Mouse (Mus musculus) lung, adult 2 months (tissue): ENCODE data around the gene Gzmd. TPM values are rescaled to one million over a fixed set of nuclear protein-coding genes. Genes with fewer than 3 reads are reported as not detected.
"Not testable (repeated sequence)": the region's sequence is repeated elsewhere in the genome, so short reads cannot be mapped to it uniquely, and the experiment has no call there.

Source experiments
- DNase-seq: peaks from one replicate; pipeline ENCODE4 v3.0.0; 2022
- H3K4me1 ChIP-seq: fragments of 200-500 bp; 2 replicates; pipeline ENCODE4 v1.6.1; 2011; ENCODE audit warnings: low read length; ENCODE audit not compliant: control insufficient read depth, insufficient read depth
- H3K4me3 ChIP-seq: fragments of 200-500 bp; replicated peaks from 2 replicates; pipeline ENCODE3; 2011; ENCODE audit warnings: low read depth, mild to moderate bottlenecking, control low read depth, low read length; ENCODE audit errors: extremely low read depth
- CTCF ChIP-seq: fragments of 200-500 bp; IDR thresholded peaks from 2 replicates; pipeline ENCODE4 v1.5.1; 2011; ENCODE audit warnings: mild to moderate bottlenecking, low read length, control low read depth; ENCODE audit not compliant: insufficient read depth
- POLR2A ChIP-seq: fragments of 200-500 bp; IDR thresholded peaks from 2 replicates; pipeline ENCODE4 v1.6.1; 2011; ENCODE audit warnings: low read depth, mild to moderate bottlenecking, control low read depth, low read length, borderline replicate concordance; ENCODE audit errors: extremely low read depth
- WGBS: fragments of 180-500 bp; shearing (Covaris S2); methylation state at CpG from one replicate; pipeline ENCODE4 v1.1.7; 2018; 5-methylcytosine and 5-hydroxymethylcytosine counted together
- polyA plus RNA-seq: library from polyadenylated mRNA; depleted of rRNA; stranded (reverse); fragments of >200 nt; gene quantifications from 2 replicates; pipeline ENCODE4 v1.2.3, GENCODE M21; 2012; rRNA removed

Gzmd gene
- not detected in 2 replicates for polyA plus RNA-seq

GRCm38 (mm10) chr14:56132508-56132907 lies at the start of gene Gzmd:
TSS of gene Gzmd (minus strand) at chr14:56132608.
- not testable (repeated sequence) for DNase-seq, H3K4me3 ChIP-seq, H3K4me1 ChIP-seq
- 66% methylated on average over 2 of the region's 2 CpGs for WGBS

DNA sequence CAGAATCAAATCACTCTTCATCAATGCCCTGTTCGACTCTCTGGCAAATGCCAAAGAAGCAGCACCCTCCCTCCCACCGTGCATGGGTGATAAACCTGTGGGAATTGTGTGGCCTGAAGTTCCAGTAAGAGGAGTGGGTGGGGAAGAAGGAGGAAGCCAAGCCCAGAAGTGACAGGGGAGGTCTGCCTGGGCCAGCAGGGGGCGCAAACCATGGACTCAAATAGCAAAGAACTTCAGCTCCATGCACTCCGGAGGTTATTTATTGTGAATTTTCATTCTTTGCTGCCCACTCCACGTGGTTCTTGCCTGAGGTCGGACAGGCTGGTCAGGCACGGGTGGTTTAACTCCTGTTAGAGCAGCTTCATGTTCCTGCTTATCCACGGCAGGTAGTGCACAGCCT lies 45.2 kb upstream of the Gzmd start:
- H3K4me1 ChIP-seq, H3K4me3 ChIP-seq: not testable (repeated sequence)
- 21% methylated on average over 8 of the region's 8 CpGs for WGBS
- DNase-seq, result peak; percentile 16
- TF ChIP-seq CTCF, result peak; percentile 55

DNA sequence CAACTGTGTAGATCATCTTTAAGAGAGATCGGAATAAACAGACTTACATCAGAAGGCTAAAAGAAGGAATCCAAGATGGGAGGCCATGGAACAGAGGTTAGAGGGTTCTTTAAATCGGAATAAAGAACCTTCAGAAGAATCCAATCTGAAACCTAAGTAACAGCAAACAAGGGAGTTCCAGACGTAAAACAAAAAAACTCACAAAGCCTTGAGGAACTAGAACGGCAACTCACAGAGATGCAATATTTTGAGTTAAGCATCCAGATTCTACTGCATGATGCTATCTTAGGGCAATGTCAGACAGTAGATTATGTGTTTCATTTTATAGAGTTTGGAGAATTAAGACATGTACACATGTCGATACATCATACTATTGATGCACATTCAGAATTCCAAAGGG lies 42.1 kb upstream of the Gzmd start, which contains the start of gene Gzmn:
Gzmn (minus strand) TSS at position 101 of the 400 bp plus-strand sequence.
- WGBS, result 89% methylated on average over 5 of the region's 5 CpGs
- DNase-seq, result no peak
- TF ChIP-seq CTCF (no peak), POLR2A (no peak)
- no peaks in the 10 kb centered on the region for H3K4me1 ChIP-seq
- H3K4me3 ChIP-seq, result no peak within 1 kb of the TSS

- TF ChIP-seq CTCF (no peak), POLR2A (no peak)
- DNase-seq, result no peak
- WGBS, result 92% methylated on average over 6 of the region's 6 CpGs
- Histone ChIP-seq H3K4me1 (no peaks in the 10 kb centered on the region), H3K4me3 (no peak overlapping the region)
These were observed 41.0 kb upstream of the Gzmd start for GRCm38 (mm10) chr14:56173396-56173795.

- TF ChIP-seq CTCF, result no peak
- no peak for TF ChIP-seq POLR2A
- Histone ChIP-seq H3K4me3 (no peak overlapping the region), H3K4me1 (no peaks in the 10 kb centered on the region)
- WGBS, result 81% methylated on average over 5 of the region's 5 CpGs
- no peak for DNase-seq
These were observed 40.3 kb upstream of the Gzmd start for GRCm38 (mm10) chr14:56172744-56173143.

DNA sequence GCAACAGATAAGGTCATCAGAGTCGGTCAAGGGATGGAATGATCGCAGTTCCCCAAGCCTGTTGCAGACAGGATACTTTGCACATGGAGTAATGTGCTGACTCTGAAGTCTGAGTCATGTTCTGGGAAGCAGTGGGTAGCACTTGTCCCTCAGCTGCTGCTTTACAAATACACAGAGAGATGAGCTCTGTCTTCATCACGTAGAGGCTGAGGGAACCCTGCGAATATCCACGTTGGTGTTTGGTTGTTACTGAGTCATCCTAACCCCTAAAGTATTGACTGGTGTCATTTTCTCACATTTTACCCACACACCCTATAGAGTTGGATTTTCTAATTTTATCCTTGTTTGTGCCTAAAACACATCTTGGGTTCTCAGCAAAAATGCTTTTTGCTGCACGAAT lies 35.6 kb upstream of the Gzmd start:
- WGBS, result 66% methylated on average over 6 of the region's 6 CpGs
- TF ChIP-seq POLR2A (no peak), CTCF (no peak)
- Histone ChIP-seq H3K4me3 (no peak overlapping the region), H3K4me1 (no peaks in the 10 kb centered on the region)
- no peak for DNase-seq

GRCm38 (mm10) chr14:56162109-56162508 lies 29.7 kb upstream of the Gzmd start:
- no peak for DNase-seq
- Histone ChIP-seq H3K4me3 (no peak overlapping the region), H3K4me1 (no peaks in the 10 kb centered on the region)
- no peak for TF ChIP-seq POLR2A
- no peak for TF ChIP-seq CTCF
- WGBS, result 79% methylated on average over 2 of the region's 2 CpGs

DNA sequence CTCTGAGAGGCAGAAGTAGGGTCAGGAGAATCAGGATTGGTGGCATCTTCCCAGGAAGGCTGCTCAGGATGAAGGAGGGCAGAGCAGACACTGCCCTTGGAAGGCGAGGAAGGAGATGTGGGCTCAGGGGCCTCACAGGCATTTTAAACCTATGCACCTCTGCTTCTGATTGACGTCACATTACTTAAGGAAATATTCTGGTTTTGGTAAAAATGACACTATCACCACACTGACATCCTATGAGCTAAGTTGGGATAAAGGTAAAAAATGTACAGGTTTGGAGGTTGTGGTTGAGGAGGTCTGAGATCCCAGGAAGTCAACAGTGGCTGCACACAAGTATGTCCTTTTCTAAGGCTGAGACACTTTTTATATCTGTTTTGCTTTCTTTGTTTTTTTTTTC lies 27.1 kb upstream of the Gzmd start, which contains the start of gene Gzmg:
Gzmg (minus strand) TSS at position 101 of the 400 bp plus-strand sequence.
- not testable (repeated sequence) for H3K4me1 ChIP-seq, H3K4me3 ChIP-seq, DNase-seq
- WGBS, result 77% methylated on average over 2 of the region's 2 CpGs

DNA sequence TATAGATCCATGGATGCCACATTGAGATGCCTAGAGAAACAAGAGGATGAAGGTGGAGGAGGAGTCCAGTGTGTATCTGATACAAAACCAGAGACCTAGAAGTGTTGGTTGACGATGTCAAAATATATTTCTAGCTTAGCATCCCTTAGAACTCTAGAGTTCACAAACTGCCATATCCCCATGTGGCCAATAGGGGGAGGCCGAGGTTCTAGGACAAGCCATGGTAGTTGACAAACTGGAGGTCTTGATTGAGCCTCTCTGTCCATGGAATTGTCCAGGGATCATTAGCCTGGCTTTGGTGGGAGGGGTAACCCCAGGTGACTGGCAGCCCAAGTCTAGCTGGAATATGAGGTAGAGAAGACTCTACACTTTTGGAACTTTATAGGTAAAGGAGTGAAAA lies 22.9 kb upstream of the Gzmd start:
- no peak overlapping the region for H3K4me3 ChIP-seq
- TF ChIP-seq POLR2A (no peak), CTCF (no peak)
- no peaks in the 10 kb centered on the region for H3K4me1 ChIP-seq
- no peak for DNase-seq
- 70% methylated on average over 2 of the region's 2 CpGs for WGBS

- not testable (repeated sequence) for H3K4me1 ChIP-seq, DNase-seq, H3K4me3 ChIP-seq
- WGBS, result 76% methylated on average over 1 of the region's 1 CpGs
These were observed 1.3 kb upstream of the Gzmd start for GRCm38 (mm10) chr14:56133675-56134074.

GRCm38 (mm10) chr14:56128341-56128740 lies 4.1 kb downstream of the Gzmd start:
- TF ChIP-seq CTCF, result no peak
- TF ChIP-seq POLR2A, result no peak
- no peaks in the 10 kb centered on the region for H3K4me1 ChIP-seq
- H3K4me3 ChIP-seq, result no peak overlapping the region
- 50% methylated on average over 3 of the region's 3 CpGs for whole genome bisulfite sequencing
- no peak for DNase-seq
